Mouse (Mus musculus) liver (tissue): Measurements from ENCODE around the gene Wdtc1.

Source experiments
- DNase-seq: peaks from one replicate; pipeline ENCODE4 v3.0.0-alpha.2; 2020; ENCODE audit warnings: mixed read lengths

The Wdtc1 gene

GRCm38 (mm10) chr4:133281513-133281912 lies 71.8 kb downstream of the Wdtc1 start:
- DNase-seq = no peak

GRCm38 (mm10) chr4:133278482-133278881 lies 74.8 kb downstream of the Wdtc1 start:
- no peak for DNase-seq

- DNase-seq = no peak
Measured at GRCm38 (mm10) chr4:133278067-133278466, 75.2 kb downstream of the Wdtc1 start.

- DNase-seq = peak; percentile 92
Measured at GRCm38 (mm10) chr4:133277104-133278026, 75.9 kb downstream of the Wdtc1 start, which contains the start of gene Tmem222. Gene Tmem222, minus strand, starts transcription at chr4:133277792.

GRCm38 (mm10) chr4:133270929-133271328 lies 82.4 kb downstream of the Wdtc1 start:
- DNase-seq = no peak

- no peak for DNase-seq
Measured at GRCm38 (mm10) chr4:133269596-133269995, 83.7 kb downstream of the Wdtc1 start.

- DNase-seq = no peak
Measured at GRCm38 (mm10) chr4:133268931-133269330, 84.3 kb downstream of the Wdtc1 start.

- no peak for DNase-seq
Measured at GRCm38 (mm10) chr4:133266248-133266880, 86.9 kb downstream of the Wdtc1 start.

- DNase-seq = no peak
Measured at GRCm38 (mm10) chr4:133265759-133266158, 87.5 kb downstream of the Wdtc1 start.

- DNase-seq = no peak
Measured at GRCm38 (mm10) chr4:133265297-133265696, 88.0 kb downstream of the Wdtc1 start.

GRCm38 (mm10) chr4:133264559-133264958 lies 88.7 kb downstream of the Wdtc1 start:
- DNase-seq = no peak

GRCm38 (mm10) chr4:133263756-133264155 lies 89.5 kb downstream of the Wdtc1 start:
- no peak for DNase-seq

GRCm38 (mm10) chr4:133262882-133263281 lies 90.4 kb downstream of the Wdtc1 start, which contains the start of gene Sytl1:
Gene Sytl1, minus strand, starts transcription at chr4:133263113.
- DNase-seq = no peak

- DNase-seq = no peak
Measured at GRCm38 (mm10) chr4:133262375-133262765, 90.9 kb downstream of the Wdtc1 start.

- DNase-seq = no peak
Measured at GRCm38 (mm10) chr4:133261641-133262374, 91.5 kb downstream of the Wdtc1 start.

GRCm38 (mm10) chr4:133257798-133258408 lies 95.4 kb downstream of the Wdtc1 start:
- no peak for DNase-seq

- no peak for DNase-seq
Measured at GRCm38 (mm10) chr4:133257230-133257629, 96.1 kb downstream of the Wdtc1 start.

GRCm38 (mm10) chr4:133256820-133257219 lies 96.5 kb downstream of the Wdtc1 start:
- DNase-seq = no peak

- no peak for DNase-seq
Measured at GRCm38 (mm10) chr4:133255392-133255791, 97.9 kb downstream of the Wdtc1 start.

GRCm38 (mm10) chr4:133253412-133253811 lies 99.9 kb downstream of the Wdtc1 start:
- no peak for DNase-seq

- no peak for DNase-seq
Measured at GRCm38 (mm10) chr4:133252089-133252488, 101.2 kb downstream of the Wdtc1 start.

GRCm38 (mm10) chr4:133251214-133251613 lies 102.1 kb downstream of the Wdtc1 start:
- peak; percentile 22 for DNase-seq

- DNase-seq = peak; percentile 87
Measured at GRCm38 (mm10) chr4:133250609-133251008, 102.7 kb downstream of the Wdtc1 start.
